Comparison of ENCODE assay signal across 26 mouse cellular contexts in the genomic region with DNA sequence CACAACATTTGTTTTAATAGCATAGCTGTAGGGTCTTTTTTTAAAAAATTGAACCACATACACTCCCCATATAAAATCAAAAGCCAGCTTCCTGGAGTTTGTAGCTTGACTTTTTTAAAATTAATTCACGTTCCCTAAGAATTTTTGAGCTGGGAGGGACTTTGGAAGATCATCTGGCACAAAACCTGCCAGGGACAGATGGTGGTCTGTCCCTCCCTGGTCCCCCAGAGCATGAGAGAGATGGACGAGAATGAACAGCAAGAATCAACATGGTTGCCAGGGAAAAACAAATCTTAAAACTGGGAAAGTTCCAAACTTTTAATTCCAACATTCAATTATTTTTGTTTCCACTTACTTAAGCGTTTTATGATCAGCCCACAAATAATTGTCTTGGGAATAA.
"Had no signal": no experiment of that assay in that cellular context is flagged by ENCODE, and none has a peak within 500 bp of the region (broad histone marks: within the 10 kb centered on the region; RNA-seq: fewer than 3 reads in every experiment).

No protein-coding gene starts in this region.

- H3K27me3 ChIP-seq: heart, embryonic 13.5 days; heart, embryonic 15.5 days; hindbrain, embryonic 12.5 days; kidney, embryonic 15.5 days; limb, embryonic 13.5 days; limb, embryonic 15.5 days; liver, embryonic 12.5 days had no signal

- H3K4me3 ChIP-seq: heart, adult 2 months; heart, embryonic 13.5 days; heart, embryonic 15.5 days; hindbrain, embryonic 12.5 days; kidney, embryonic 15.5 days; limb, embryonic 13.5 days; limb, embryonic 15.5 days; liver, embryonic 12.5 days had no signal

- DNase-seq: gastrocnemius, postnatal 14 days; gastrocnemius, postnatal 36 days; heart, adult 11 months; heart, adult 2 months; heart, postnatal 14 days; heart, postnatal 36 days; kidney, adult 11 months; kidney, adult 2 months; kidney, adult 9 months; kidney, postnatal 14 days; kidney, postnatal 36 days; layer of hippocampus, adult 9-11 months; layer of hippocampus, postnatal 36 days had no signal

- H3K36me3 ChIP-seq: heart, embryonic 13.5 days; heart, embryonic 15.5 days; hindbrain, embryonic 12.5 days; kidney, embryonic 15.5 days; limb, embryonic 13.5 days; limb, embryonic 15.5 days; liver, embryonic 12.5 days had no signal

- H3K4me2 ChIP-seq: heart, embryonic 11.5 days; heart, embryonic 13.5 days; heart, embryonic 15.5 days; hindbrain, embryonic 12.5 days; hindbrain, embryonic 14.5 days; kidney, embryonic 15.5 days; limb, embryonic 13.5 days; limb, embryonic 15.5 days; liver, embryonic 12.5 days had no signal

- H3K27ac ChIP-seq: heart, adult 2 months; heart, embryonic 13.5 days; heart, embryonic 15.5 days; hindbrain, embryonic 12.5 days; hindbrain, embryonic 14.5 days; kidney, embryonic 15.5 days; kidney, postnatal 0 days; limb, embryonic 13.5 days; limb, embryonic 15.5 days; liver, embryonic 12.5 days; liver, embryonic 14.5 days had no signal

- ATAC-seq: hindbrain, embryonic 16.5 days; intestine, embryonic 16.5 days; liver, embryonic 12.5 days had no signal

- H3K4me1 ChIP-seq: heart, embryonic 15.5 days; kidney, embryonic 15.5 days; limb, embryonic 13.5 days; limb, embryonic 15.5 days; liver, embryonic 12.5 days had no signal

- H3K9ac ChIP-seq: heart, embryonic 13.5 days; heart, embryonic 15.5 days; hindbrain, embryonic 12.5 days; hindbrain, embryonic 14.5 days; kidney, embryonic 15.5 days; limb, embryonic 13.5 days; limb, embryonic 15.5 days; liver, embryonic 12.5 days; liver, embryonic 14.5 days had no signal

- H3K9me3 ChIP-seq: heart, embryonic 13.5 days; heart, embryonic 15.5 days; hindbrain, embryonic 12.5 days; kidney, embryonic 15.5 days; limb, embryonic 13.5 days; limb, embryonic 15.5 days; liver, embryonic 12.5 days had no signal
